Mouse (Mus musculus): Measurements from ENCODE around the gene Mthfsl.
"Not testable (repeated sequence)": the region's sequence is repeated elsewhere in the genome, so short reads cannot be mapped to it uniquely, and the experiment has no call there.

Mthfsl gene

GRCm38 (mm10) chr9:88719989-88720537 is at the start of gene Mthfsl:
Mthfsl (minus strand) TSS chr9:88720296.
- DNase-seq = peak; percentile 27

GRCm38 (mm10) chr9:88769470-88769869 is 49.4 kb upstream of the Mthfsl start:
- DNase-seq = not testable (repeated sequence)

GRCm38 (mm10) chr9:88746687-88747086 is 26.6 kb upstream of the Mthfsl start:
- peak; percentile 60 for DNase-seq

GRCm38 (mm10) chr9:88746046-88746445 is 25.9 kb upstream of the Mthfsl start:
- DNase-seq = not testable (repeated sequence)

- DNase-seq = not testable (repeated sequence)
These were observed 15.2 kb upstream of the Mthfsl start for GRCm38 (mm10) chr9:88735289-88735688.

GRCm38 (mm10) chr9:88733182-88733581 is 13.1 kb upstream of the Mthfsl start:
- not testable (repeated sequence) for DNase-seq

- not testable (repeated sequence) for DNase-seq
These were observed 12.2 kb upstream of the Mthfsl start for GRCm38 (mm10) chr9:88732334-88732733.

GRCm38 (mm10) chr9:88731728-88732127 is 11.6 kb upstream of the Mthfsl start, which contains the start of gene Bcl2a1d:
Bcl2a1d (minus strand) TSS chr9:88731914.
- not testable (repeated sequence) for DNase-seq

- DNase-seq = not testable (repeated sequence)
These were observed 8.2 kb upstream of the Mthfsl start for GRCm38 (mm10) chr9:88728311-88728710.

GRCm38 (mm10) chr9:88721628-88722027 is 1.5 kb upstream of the Mthfsl start:
- not testable (repeated sequence) for DNase-seq

- peak; percentile 26 for DNase-seq
These were observed 799 bp downstream of the Mthfsl start for GRCm38 (mm10) chr9:88719073-88719921.

GRCm38 (mm10) chr9:88718593-88718992 is 1.5 kb downstream of the Mthfsl start:
- peak; percentile 16 for DNase-seq

- DNase-seq = peak; percentile 62
These were observed 2.0 kb downstream of the Mthfsl start for GRCm38 (mm10) chr9:88718140-88718539.

- not testable (repeated sequence) for DNase-seq
These were observed 5.6 kb downstream of the Mthfsl start for GRCm38 (mm10) chr9:88714515-88714914.

- not testable (repeated sequence) for DNase-seq
These were observed 7.8 kb downstream of the Mthfsl start for GRCm38 (mm10) chr9:88712164-88712749.

- not testable (repeated sequence) for DNase-seq
These were observed 9.1 kb downstream of the Mthfsl start for GRCm38 (mm10) chr9:88710910-88711438.

- DNase-seq = not testable (repeated sequence)
These were observed 9.7 kb downstream of the Mthfsl start for GRCm38 (mm10) chr9:88710439-88710838.

GRCm38 (mm10) chr9:88709794-88710193 is 10.3 kb downstream of the Mthfsl start:
- DNase-seq = not testable (repeated sequence)

GRCm38 (mm10) chr9:88709304-88709703 is 10.8 kb downstream of the Mthfsl start:
- no peak for DNase-seq

GRCm38 (mm10) chr9:88706700-88707099 is 13.4 kb downstream of the Mthfsl start:
- DNase-seq = no peak

GRCm38 (mm10) chr9:88705157-88705556 is 14.9 kb downstream of the Mthfsl start:
- not testable (repeated sequence) for DNase-seq

- not testable (repeated sequence) for DNase-seq
These were observed 21.4 kb downstream of the Mthfsl start for GRCm38 (mm10) chr9:88698746-88699145.

GRCm38 (mm10) chr9:88691307-88691706 is 28.8 kb downstream of the Mthfsl start:
- DNase-seq = not testable (repeated sequence)

All from thymus, postnatal 4 days (tissue).